ENCODE assay signal across 8 mouse cellular contexts in the genomic region with DNA sequence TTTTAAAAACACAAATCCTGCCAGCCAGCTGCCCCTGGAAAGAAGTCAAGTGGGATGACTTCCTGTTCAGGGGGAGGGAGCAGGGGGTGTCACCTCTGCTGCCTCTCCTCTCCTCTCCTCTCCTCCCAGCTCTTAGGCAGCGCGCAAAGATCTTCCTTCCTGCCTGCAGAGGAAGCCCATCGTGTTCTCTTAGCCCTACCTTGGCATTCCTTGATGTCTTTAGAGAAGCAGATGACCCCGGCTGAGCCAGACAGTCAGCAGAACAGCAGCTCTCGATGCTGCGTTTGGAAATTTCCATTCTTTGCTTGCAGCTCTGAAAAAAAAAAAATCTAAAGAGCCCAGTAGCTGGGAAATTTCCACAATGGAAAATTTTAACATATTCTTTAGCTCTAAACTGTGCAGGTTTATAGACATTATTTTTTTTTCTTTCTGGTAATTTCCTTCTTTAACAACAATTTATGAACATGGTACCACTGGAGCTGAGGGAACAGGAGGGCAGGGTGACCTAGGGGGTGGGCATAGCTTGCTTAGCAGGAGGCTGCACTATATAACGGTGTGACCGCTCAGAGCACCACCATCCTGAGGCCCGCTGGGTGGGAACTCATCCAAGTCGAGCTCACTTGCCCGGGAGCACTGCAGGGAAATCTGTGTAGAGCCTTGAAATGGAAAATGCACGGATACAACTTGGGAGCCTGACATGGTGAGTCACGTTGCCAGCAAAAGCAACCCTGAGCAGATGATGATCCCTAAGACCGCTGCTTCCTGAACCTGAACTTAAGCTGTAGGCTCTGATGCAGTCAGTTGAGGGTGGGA.
A peak's percentile ranks its signal among the peaks of the same experiment; 100 is the strongest.
DNase-seq lines count a peak whose midpoint lies in the region; ATAC-seq lines count a peak whose summit lies in the region.

No protein-coding gene starts in this region.

- no peak overlapping the region for H3K9ac ChIP-seq in lung, embryonic 15.5 days
- no peak overlapping the region for H3K9ac ChIP-seq in embryonic facial prominence, embryonic 14.5 days (ENCODE audit: low read depth, low read length)
- H3K9ac ChIP-seq in hindbrain, embryonic 11.5 days (ENCODE audit: low read depth, low read length): no peak overlapping the region

- no peaks in the 10 kb centered on the region for H3K9me3 ChIP-seq in lung, embryonic 15.5 days
- H3K9me3 ChIP-seq in embryonic facial prominence, embryonic 14.5 days (ENCODE audit: control insufficient read depth, low read length): no peaks in the 10 kb centered on the region
- no peaks in the 10 kb centered on the region for H3K9me3 ChIP-seq in forebrain, embryonic 10.5 days
- H3K9me3 ChIP-seq in hindbrain, embryonic 11.5 days (ENCODE audit: control insufficient read depth, low read length): no peaks in the 10 kb centered on the region

- H3K4me2 ChIP-seq in lung, embryonic 15.5 days: 0 out of 2 replicates have a peak overlapping the region, but pooled peaks have one; percentile 10
- peak overlapping the region; percentile 3; the same call in 1 of the 2 replicates for H3K4me2 ChIP-seq in embryonic facial prominence, embryonic 14.5 days (ENCODE audit: low read depth, low read length)
- no peak overlapping the region for H3K4me2 ChIP-seq in hindbrain, embryonic 11.5 days (replicated peaks; ENCODE audit: low read depth, low read length)

- no peaks in the 10 kb centered on the region for H3K27me3 ChIP-seq in lung, embryonic 15.5 days
- H3K27me3 ChIP-seq in embryonic facial prominence, embryonic 14.5 days (replicated peaks; ENCODE audit: control insufficient read depth, insufficient read depth, low read length): no peaks in the 10 kb centered on the region
- no peaks in the 10 kb centered on the region for H3K27me3 ChIP-seq in forebrain, embryonic 10.5 days (ENCODE audit: poor library complexity, severe bottlenecking)
- no peaks in the 10 kb centered on the region for H3K27me3 ChIP-seq in hindbrain, embryonic 11.5 days (ENCODE audit: control insufficient read depth, insufficient read depth, low read length)

- no peak for DNase-seq in lung, postnatal 4 days
- DNase-seq in adrenal gland, postnatal 10 days: peak; percentile 69
- DNase-seq in embryonic facial prominence, embryonic 14.5 days (ENCODE audit: low spot score): peak; percentile 48
- peak; percentile 67 for DNase-seq in kidney, postnatal 10 days
- no peak for DNase-seq in forebrain, embryonic 10.5 days (ENCODE audit: extremely low spot score, low spot score)
- DNase-seq in hindbrain, embryonic 11.5 days (ENCODE audit: low spot score): no peak

- no peak overlapping the region for H3K27ac ChIP-seq in lung, embryonic 15.5 days
- no peak overlapping the region for H3K27ac ChIP-seq in embryonic facial prominence, embryonic 14.5 days (replicated peaks; ENCODE audit: low read depth, low read length)
- H3K27ac ChIP-seq in forebrain, embryonic 10.5 days: no peak overlapping the region
- H3K27ac ChIP-seq in hindbrain, embryonic 11.5 days (ENCODE audit: low read depth, low read length): no peak overlapping the region

- H3K36me3 ChIP-seq in lung, embryonic 15.5 days: no peaks in the 10 kb centered on the region
- H3K36me3 ChIP-seq in embryonic facial prominence, embryonic 14.5 days (ENCODE audit: control insufficient read depth, insufficient read depth, low read length): no peaks in the 10 kb centered on the region
- no peaks in the 10 kb centered on the region for H3K36me3 ChIP-seq in forebrain, embryonic 10.5 days (replicated peaks)
- H3K36me3 ChIP-seq in hindbrain, embryonic 11.5 days (ENCODE audit: control insufficient read depth, insufficient read depth, low read length): no peaks in the 10 kb centered on the region

- WGBS in lung, embryonic 15.5 days: 31% methylated on average over 14 of the region's 14 CpGs
- 31% methylated on average over 14 of the region's 14 CpGs for WGBS in embryonic facial prominence, embryonic 14.5 days
- WGBS in forebrain, embryonic 10.5 days: 65% methylated on average over 14 of the region's 14 CpGs
- WGBS in hindbrain, embryonic 11.5 days: 51% methylated on average over 14 of the region's 14 CpGs

- H3K4me1 ChIP-seq in lung, embryonic 15.5 days: peaks cover 18% of the 10 kb centered on the region
- H3K4me1 ChIP-seq in embryonic facial prominence, embryonic 14.5 days (ENCODE audit: control insufficient read depth, insufficient read depth, low read length): peaks cover 10% of the 10 kb centered on the region; the same call in 1 of the 2 replicates
- H3K4me1 ChIP-seq in forebrain, embryonic 10.5 days: peaks cover 25% of the 10 kb centered on the region
- no peaks in the 10 kb centered on the region for H3K4me1 ChIP-seq in hindbrain, embryonic 11.5 days (replicated peaks; ENCODE audit: control insufficient read depth, insufficient read depth, low read length)

- ATAC-seq in lung, embryonic 15.5 days (ENCODE audit: borderline replicate concordance, extremely low read depth, low FRiP score, low TSS enrichment): peak; percentile 52; the same call in 1 of the 2 replicates
- ATAC-seq in embryonic facial prominence, embryonic 14.5 days (ENCODE audit: low read depth): no peak
- no peak for ATAC-seq in granulocyte monocyte progenitor cell, adult 5-6 weeks (replicated peaks; ENCODE audit: poor library complexity, severe bottlenecking)
- no peak for ATAC-seq in hindbrain, embryonic 11.5 days (ENCODE audit: low FRiP score)

- H3K4me3 ChIP-seq in lung, embryonic 15.5 days: no peak overlapping the region
- no peak overlapping the region for H3K4me3 ChIP-seq in embryonic facial prominence, embryonic 14.5 days (ENCODE audit: low read depth, low read length)
- H3K4me3 ChIP-seq in forebrain, embryonic 10.5 days: no peak overlapping the region
- H3K4me3 ChIP-seq in hindbrain, embryonic 11.5 days (ENCODE audit: low read depth, low read length): no peak overlapping the region

Comparison
In these comparisons a context has a peak if more than half of its experiments do, and no peak if none do; other contexts are left out.
1. DNase-seq: peak in adrenal gland, postnatal 10 days (single experiment), embryonic facial prominence, embryonic 14.5 days (single experiment) and kidney, postnatal 10 days (single experiment); none in lung, postnatal 4 days (0 of 2), forebrain, embryonic 10.5 days (single experiment) and hindbrain, embryonic 11.5 days (single experiment).